Mouse (Mus musculus): ENCODE data around the gene Gm1979.
"Not testable (repeated sequence)": the region's sequence is repeated elsewhere in the genome, so short reads cannot be mapped to it uniquely, and the experiment has no call there.

Gene Gm1979

GRCm38 (mm10) chr5:26004698-26005097 lies at the start of gene Gm1979:
Gene Gm1979 (minus strand): TSS chr5:26004798.
- DNase-seq (ENCODE audit: low spot score), result not testable (repeated sequence)

GRCm38 (mm10) chr5:26039458-26039857 lies 34.9 kb upstream of the Gm1979 start, which contains the start of gene Speer4a:
Gene Speer4a (minus strand): TSS chr5:26039558.
- not testable (repeated sequence) for DNase-seq (ENCODE audit: low spot score)

GRCm38 (mm10) chr5:26022816-26023215 lies 18.2 kb upstream of the Gm1979 start, which contains the start of gene Gm5862:
Gene Gm5862 (minus strand): TSS chr5:26022916.
- not testable (repeated sequence) for DNase-seq (ENCODE audit: low spot score)

- not testable (repeated sequence) for DNase-seq (ENCODE audit: low spot score)
Measured at GRCm38 (mm10) chr5:26007697-26008096, 3.1 kb upstream of the Gm1979 start.

GRCm38 (mm10) chr5:26006937-26007695 lies 2.5 kb upstream of the Gm1979 start:
- not testable (repeated sequence) for DNase-seq (ENCODE audit: low spot score)

GRCm38 (mm10) chr5:25988550-25988949 lies 16.0 kb downstream of the Gm1979 start, which contains the start of gene Gm21698:
Gene Gm21698 (minus strand): TSS chr5:25988650.
- not testable (repeated sequence) for DNase-seq (ENCODE audit: low spot score)

GRCm38 (mm10) chr5:25972563-25972962 lies 32.0 kb downstream of the Gm1979 start, which contains the start of gene Gm21680:
Gene Gm21680 (minus strand): TSS chr5:25972663.
- DNase-seq (ENCODE audit: low spot score), result not testable (repeated sequence)

- not testable (repeated sequence) for DNase-seq (ENCODE audit: low spot score)
Measured at GRCm38 (mm10) chr5:25957050-25957449, 47.5 kb downstream of the Gm1979 start.

- not testable (repeated sequence) for DNase-seq (ENCODE audit: low spot score)
Measured at GRCm38 (mm10) chr5:25956611-25957010, 48.0 kb downstream of the Gm1979 start.

- DNase-seq (ENCODE audit: low spot score), result not testable (repeated sequence)
Measured at GRCm38 (mm10) chr5:25954317-25954716, 50.3 kb downstream of the Gm1979 start, which contains the start of gene Gm21671. Gene Gm21671 (minus strand): TSS chr5:25954417.
